Mouse (Mus musculus): Measurements from ENCODE around the gene Olfr583.

The Olfr583 gene

GRCm38 (mm10) chr7:103051000-103051399 lies at the start of gene Olfr583:
TSS of gene Olfr583 (plus strand) at chr7:103051300.
- DNase-seq (ENCODE audit: low spot score in 2 of 2) = no peak

GRCm38 (mm10) chr7:103037724-103038123 lies 13.4 kb upstream of the Olfr583 start, which contains the start of gene Olfr582:
TSS of gene Olfr582 (plus strand) at chr7:103038024.
- DNase-seq (ENCODE audit: low spot score in 2 of 2) = no peak

GRCm38 (mm10) chr7:103081585-103081984 lies 30.5 kb downstream of the Olfr583 start, which contains the start of gene Olfr584:
TSS of gene Olfr584 (plus strand) at chr7:103081885.
- DNase-seq (ENCODE audit: low spot score in 2 of 2) = no peak

- DNase-seq (ENCODE audit: low spot score in 2 of 2) = no peak
Observed at GRCm38 (mm10) chr7:103097420-103097819, 46.3 kb downstream of the Olfr583 start, which contains the start of gene Olfr585. TSS of gene Olfr585 (plus strand) at chr7:103097720.

Data from heart, adult 9 months (tissue).